Mouse (Mus musculus) forebrain, embryonic 11.5 days (tissue): ENCODE measurements around the gene Dusp16. TPM values are rescaled to one million over a fixed set of nuclear protein-coding genes. Genes with fewer than 3 reads are reported as not detected.

Source experiments
- ATAC-seq: fragments of 200-750 bp; cut with Nextera tagmentation; replicated peaks from 2 replicates; pipeline ENCODE4 v1.8.0; 2017; ENCODE audit warnings: moderate TSS enrichment; ENCODE audit not compliant: low FRiP score
- DNase-seq: peaks from one replicate; pipeline ENCODE4 v3.0.0-alpha.2; 2017; ENCODE audit warnings: low spot score
- H3K27ac ChIP-seq: fragments of 300-500 bp; sonication (generic); 2 replicates; pipeline ENCODE4 v1.5.1; 2014; ENCODE audit warnings: low read depth, low read length
- H3K27me3 ChIP-seq: fragments of 300-500 bp; sonication (generic); 2 replicates; pipeline ENCODE4 v1.6.1; 2014; ENCODE audit warnings: mild to moderate bottlenecking, low read length, mixed read lengths; ENCODE audit not compliant: control insufficient read depth, insufficient read depth
- H3K36me3 ChIP-seq: fragments of 300-500 bp; sonication (generic); 2 replicates; pipeline ENCODE4 v1.6.1; 2014; ENCODE audit warnings: mild to moderate bottlenecking, low read length, moderate library complexity, mixed read lengths; ENCODE audit not compliant: control insufficient read depth, insufficient read depth
- H3K4me1 ChIP-seq: fragments of 300-500 bp; sonication (generic); replicated peaks from 2 replicates; pipeline ENCODE4 v1.6.1; 2014; ENCODE audit warnings: low read length, mixed read lengths; ENCODE audit not compliant: control insufficient read depth, insufficient read depth
- H3K4me2 ChIP-seq: fragments of 300-500 bp; sonication (generic); 2 replicates; pipeline ENCODE4 v1.6.1; 2014; ENCODE audit warnings: low read depth, mild to moderate bottlenecking, low read length, moderate library complexity, mixed read lengths; ENCODE audit not compliant: severe bottlenecking
- H3K4me3 ChIP-seq: fragments of 300-500 bp; sonication (generic); 2 replicates; pipeline ENCODE4 v1.5.1; 2014; ENCODE audit warnings: low read depth, low read length
- H3K9ac ChIP-seq: fragments of 300-500 bp; sonication (generic); 2 replicates; pipeline ENCODE4 v1.6.1; 2014; ENCODE audit warnings: low read length
- H3K9me3 ChIP-seq: fragments of 300-500 bp; sonication (generic); 2 replicates; pipeline ENCODE4 v1.6.1; 2016; ENCODE audit warnings: low read length, mixed read lengths; ENCODE audit not compliant: control insufficient read depth
- WGBS: fragments of 180-500 bp; shearing (Covaris S2); extraction: QIAGEN DNeasy Blood & Tissue Kit; methylation state at CpG from one replicate; pipeline ENCODE4 v1.1.7; 2014; 5-methylcytosine and 5-hydroxymethylcytosine counted together
- polyA plus RNA-seq: library from polyadenylated mRNA; unstranded; fragments of >200 nt; fragmentation: Nextera tagmentation; extraction: Ambion mirVana; gene quantifications from 2 replicates; pipeline ENCODE4 v1.2.1, GENCODE M21; 2014

Dusp16 gene
- polyA plus RNA-seq, 1 experiment from 2014 or later: 28.3 TPM

GRCm38 (mm10) chr6:134756058-134756457 is 36.4 kb downstream of the Dusp16 start:
- 88% methylated on average over 4 of the region's 4 CpGs for WGBS
- DNase-seq (no peak), ATAC-seq (no peak)
- Histone ChIP-seq H3K27ac (no peak overlapping the region), H3K9me3 (no peaks in the 10 kb centered on the region), H3K4me3 (no peak overlapping the region), H3K36me3 (no peaks in the 10 kb centered on the region; the same call in 1 of the 2 replicates), H3K4me2 (no peak overlapping the region), H3K4me1 (no peaks in the 10 kb centered on the region), H3K27me3 (no peaks in the 10 kb centered on the region), H3K9ac (no peak overlapping the region)

DNA sequence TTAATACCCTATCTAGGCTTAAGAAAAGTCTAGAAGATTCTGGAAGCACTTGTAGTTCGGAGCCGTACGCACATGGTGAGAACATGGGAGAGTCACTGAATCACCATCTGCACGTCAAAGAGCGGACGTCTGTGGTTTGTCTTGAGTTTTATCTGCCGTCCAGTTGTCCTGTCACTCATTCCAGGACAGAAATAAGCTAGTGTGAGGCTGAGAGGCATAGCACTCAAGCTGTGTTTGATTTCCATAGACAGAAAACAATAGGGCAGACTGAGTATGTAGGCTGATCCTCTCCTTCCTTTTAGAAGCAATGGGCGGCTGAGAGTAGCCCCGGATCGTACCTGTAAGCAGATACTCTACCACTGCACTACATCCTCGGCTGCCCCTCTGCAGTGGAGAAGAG is 38.6 kb downstream of the Dusp16 start:
- Histone ChIP-seq H3K27me3 (no peaks in the 10 kb centered on the region), H3K9ac (no peak overlapping the region), H3K27ac (no peak overlapping the region), H3K4me3 (no peak overlapping the region), H3K36me3 (no peaks in the 10 kb centered on the region; the same call in 1 of the 2 replicates), H3K9me3 (no peaks in the 10 kb centered on the region), H3K4me2 (no peak overlapping the region), H3K4me1 (no peaks in the 10 kb centered on the region)
- 92% methylated on average over 11 of the region's 11 CpGs for WGBS
- DNase-seq (no peak), ATAC-seq (no peak)

GRCm38 (mm10) chr6:134753412-134753811 is 39.0 kb downstream of the Dusp16 start:
- Histone ChIP-seq H3K9me3 (no peaks in the 10 kb centered on the region), H3K4me1 (no peaks in the 10 kb centered on the region), H3K4me2 (no peak overlapping the region), H3K36me3 (no peaks in the 10 kb centered on the region; the same call in 1 of the 2 replicates), H3K4me3 (no peak overlapping the region), H3K27ac (no peak overlapping the region), H3K9ac (no peak overlapping the region), H3K27me3 (no peaks in the 10 kb centered on the region)
- DNase-seq (no peak), ATAC-seq (no peak)
- WGBS: 92% methylated on average over 4 of the region's 4 CpGs

DNA sequence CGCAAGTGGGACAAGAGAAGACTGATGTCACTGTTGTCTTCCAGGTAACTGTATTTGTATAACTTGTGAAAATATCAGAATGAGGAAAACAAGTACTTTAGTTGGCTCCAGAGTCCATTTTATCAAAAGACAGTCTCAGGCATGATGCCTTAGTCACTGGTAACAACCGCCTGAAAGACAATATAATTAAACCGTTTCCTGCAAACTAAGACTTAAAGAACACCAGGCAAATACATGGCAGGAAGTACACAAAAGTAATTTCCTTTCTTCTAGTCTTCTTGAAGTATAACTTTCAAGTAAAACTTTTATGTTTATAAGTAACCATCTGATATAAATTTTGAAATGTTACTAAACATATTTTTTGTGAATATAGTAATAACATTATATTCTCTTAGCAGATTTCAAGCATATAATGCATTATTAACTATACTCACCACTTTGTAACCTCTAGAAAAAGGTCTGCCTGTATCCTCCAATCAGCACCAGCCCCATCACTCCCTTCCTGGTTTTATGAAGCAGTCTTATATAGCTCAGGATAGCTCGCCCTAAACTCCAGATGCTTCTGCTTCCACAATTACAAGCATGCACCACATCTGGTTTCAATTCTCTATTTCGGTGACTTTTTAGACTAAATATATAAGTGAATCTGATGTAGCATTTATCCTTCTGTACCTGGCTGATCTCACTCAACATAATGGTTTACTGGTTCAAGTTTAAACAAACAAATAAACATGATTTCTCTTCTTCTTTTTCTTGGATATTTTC is 40.4 kb downstream of the Dusp16 start:
- no peaks in the 10 kb centered on the region for H3K4me1 ChIP-seq
- ATAC-seq: no peak
- H3K27me3 ChIP-seq: no peaks in the 10 kb centered on the region
- WGBS: 86% methylated on average over 5 of the region's 5 CpGs
- H3K9ac ChIP-seq: no peak overlapping the region
- no peak overlapping the region for H3K4me2 ChIP-seq
- no peak overlapping the region for H3K27ac ChIP-seq
- no peak for DNase-seq
- H3K9me3 ChIP-seq: no peaks in the 10 kb centered on the region
- no peak overlapping the region for H3K4me3 ChIP-seq
- H3K36me3 ChIP-seq: no peaks in the 10 kb centered on the region; the same call in 1 of the 2 replicates

- ATAC-seq (no peak), DNase-seq (no peak)
- 96% methylated on average over 4 of the region's 4 CpGs for WGBS
Observed at GRCm38 (mm10) chr6:134751087-134751486, 41.3 kb downstream of the Dusp16 start.

DNA sequence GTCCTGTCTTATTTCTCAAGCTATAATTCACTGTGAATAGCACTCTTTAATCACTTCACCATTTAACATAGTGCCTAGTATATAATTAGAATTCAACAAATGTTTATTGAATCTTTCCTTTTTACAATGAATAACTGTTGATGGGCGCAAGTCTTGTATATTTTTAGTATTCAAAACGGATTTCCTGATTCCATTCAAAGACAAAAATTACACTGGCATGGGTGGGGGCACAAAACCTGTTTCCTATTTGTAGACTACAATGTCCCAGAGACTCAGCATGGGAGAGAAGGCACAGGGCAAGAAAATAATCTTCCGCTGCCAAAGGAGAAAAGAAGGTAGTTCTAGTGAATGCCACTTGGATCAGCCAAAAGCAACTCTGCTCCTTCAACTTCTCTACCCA is 44.3 kb downstream of the Dusp16 start:
- ATAC-seq (no peak), DNase-seq (no peak)
- Histone ChIP-seq H3K27me3 (no peaks in the 10 kb centered on the region), H3K9me3 (no peaks in the 10 kb centered on the region), H3K4me2 (no peak overlapping the region), H3K36me3 (no peaks in the 10 kb centered on the region; the same call in 1 of the 2 replicates), H3K4me3 (no peak overlapping the region), H3K4me1 (no peaks in the 10 kb centered on the region), H3K9ac (no peak overlapping the region), H3K27ac (no peak overlapping the region)
- whole genome bisulfite sequencing: 94% methylated on average over 3 of the region's 3 CpGs

More at GRCm38 (mm10) chr6:134751087-134751486, 41.3 kb downstream of the Dusp16 start:
- H3K4me2 ChIP-seq: no peak overlapping the region
- no peaks in the 10 kb centered on the region for H3K4me1 ChIP-seq
- no peak overlapping the region for H3K27ac ChIP-seq
- no peak overlapping the region for H3K4me3 ChIP-seq
- H3K36me3 ChIP-seq: no peaks in the 10 kb centered on the region; the same call in 1 of the 2 replicates
- no peaks in the 10 kb centered on the region for H3K27me3 ChIP-seq
- H3K9ac ChIP-seq: no peak overlapping the region
- no peaks in the 10 kb centered on the region for H3K9me3 ChIP-seq

- Histone ChIP-seq H3K36me3 (no peaks in the 10 kb centered on the region; the same call in 1 of the 2 replicates), H3K9me3 (no peaks in the 10 kb centered on the region), H3K4me2 (no peak overlapping the region), H3K27ac (no peak overlapping the region), H3K27me3 (no peaks in the 10 kb centered on the region), H3K4me1 (no peaks in the 10 kb centered on the region), H3K9ac (no peak overlapping the region), H3K4me3 (no peak overlapping the region)
- ATAC-seq: no peak
- 94% methylated on average over 7 of the region's 7 CpGs for WGBS
- DNase-seq: no peak
Observed at GRCm38 (mm10) chr6:134745876-134746275, 46.5 kb downstream of the Dusp16 start.

DNA sequence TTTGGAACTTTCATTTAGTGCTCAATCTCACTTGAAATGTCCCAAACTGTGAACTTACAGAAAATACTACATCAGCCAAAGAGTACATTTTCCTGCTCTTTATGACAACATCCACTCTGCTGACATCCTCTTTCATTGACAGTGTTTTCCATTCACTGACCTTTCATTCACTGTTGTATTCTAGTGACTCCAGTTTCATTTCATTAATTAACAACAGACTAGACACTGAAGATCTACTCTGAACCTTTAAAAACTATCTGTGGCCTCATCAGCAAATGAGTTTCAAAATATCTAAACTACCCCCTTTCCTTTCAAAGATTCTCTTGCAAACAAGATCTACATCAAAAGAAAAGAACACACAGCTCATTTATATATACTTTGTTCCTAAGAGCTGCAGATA is 48.9 kb downstream of the Dusp16 start:
- no peak for DNase-seq

GRCm38 (mm10) chr6:134736853-134737252 is 55.6 kb downstream of the Dusp16 start:
- Histone ChIP-seq H3K9ac (no peak overlapping the region), H3K4me3 (no peak overlapping the region), H3K27ac (no peak overlapping the region), H3K4me2 (no peak overlapping the region), H3K27me3 (no peaks in the 10 kb centered on the region), H3K36me3 (peaks cover 6% of the 10 kb centered on the region; the same call in 1 of the 2 replicates), H3K9me3 (no peaks in the 10 kb centered on the region), H3K4me1 (no peaks in the 10 kb centered on the region)
- WGBS: 93% methylated on average over 3 of the region's 3 CpGs
- DNase-seq: no peak
- no peak for ATAC-seq

More for the DNA sequence above, 48.9 kb downstream of the Dusp16 start:
- no peak overlapping the region for H3K4me2 ChIP-seq
- ATAC-seq: no peak
- peaks cover 6% of the 10 kb centered on the region; the same call in 1 of the 2 replicates for H3K36me3 ChIP-seq
- no peaks in the 10 kb centered on the region for H3K9me3 ChIP-seq
- H3K9ac ChIP-seq: no peak overlapping the region
- H3K27me3 ChIP-seq: no peaks in the 10 kb centered on the region
- no peak overlapping the region for H3K27ac ChIP-seq
- H3K4me1 ChIP-seq: no peaks in the 10 kb centered on the region
- no peak overlapping the region for H3K4me3 ChIP-seq
